Mouse (Mus musculus) hindbrain, embryonic 12.5 days (tissue): ENCODE results near the gene Zbtb38. TPM values are rescaled to one million over a fixed set of nuclear protein-coding genes. Genes with fewer than 3 reads are reported as not detected.

ENCODE experiments used
- ATAC-seq: fragments of 200-750 bp; cut with Nextera tagmentation; 2 replicates; pipeline ENCODE4 v1.8.0; 2017; ENCODE audit warnings: moderate TSS enrichment; ENCODE audit not compliant: low FRiP score
- H3K27ac ChIP-seq: fragments of 300-500 bp; sonication (generic); 2 replicates; pipeline ENCODE4 v1.5.1; 2016; ENCODE audit warnings: mild to moderate bottlenecking
- H3K27me3 ChIP-seq: fragments of 300-500 bp; sonication (generic); 2 replicates; pipeline ENCODE4 v1.6.1; 2016; ENCODE audit warnings: mild to moderate bottlenecking
- H3K36me3 ChIP-seq: fragments of 300-500 bp; sonication (generic); 2 replicates; pipeline ENCODE4 v1.6.1; 2016; ENCODE audit warnings: mild to moderate bottlenecking
- H3K4me1 ChIP-seq: fragments of 300-500 bp; sonication (generic); 2 replicates; pipeline ENCODE4 v1.6.1; 2016
- H3K4me2 ChIP-seq: fragments of 300-500 bp; sonication (generic); replicated peaks from 2 replicates; pipeline ENCODE4 v1.6.1; 2016; ENCODE audit warnings: mild to moderate bottlenecking
- H3K4me3 ChIP-seq: fragments of 300-500 bp; sonication (generic); 2 replicates; pipeline ENCODE4 v1.5.1; 2016; ENCODE audit warnings: mild to moderate bottlenecking
- H3K9ac ChIP-seq: fragments of 300-500 bp; sonication (generic); 2 replicates; pipeline ENCODE4 v1.6.1; 2016; ENCODE audit warnings: mild to moderate bottlenecking, moderate library complexity
- H3K9me3 ChIP-seq: fragments of 300-500 bp; sonication (generic); replicated peaks from 2 replicates; pipeline ENCODE4 v1.6.1; 2016; ENCODE audit warnings: mild to moderate bottlenecking
- WGBS: fragments of 180-500 bp; shearing (Covaris S2); methylation state at CpG from one replicate; pipeline ENCODE4 v1.1.7; 2016; 5-methylcytosine and 5-hydroxymethylcytosine counted together
- polyA plus RNA-seq: library from polyadenylated mRNA; unstranded; fragments of >200 nt; fragmentation: Nextera tagmentation; extraction: Ambion mirVana; gene quantifications from 2 replicates; pipeline ENCODE4 v1.2.1, GENCODE M21; 2016

Gene Zbtb38
- polyA plus RNA-seq, 1 experiment from 2014 or later: 18.0 TPM

DNA sequence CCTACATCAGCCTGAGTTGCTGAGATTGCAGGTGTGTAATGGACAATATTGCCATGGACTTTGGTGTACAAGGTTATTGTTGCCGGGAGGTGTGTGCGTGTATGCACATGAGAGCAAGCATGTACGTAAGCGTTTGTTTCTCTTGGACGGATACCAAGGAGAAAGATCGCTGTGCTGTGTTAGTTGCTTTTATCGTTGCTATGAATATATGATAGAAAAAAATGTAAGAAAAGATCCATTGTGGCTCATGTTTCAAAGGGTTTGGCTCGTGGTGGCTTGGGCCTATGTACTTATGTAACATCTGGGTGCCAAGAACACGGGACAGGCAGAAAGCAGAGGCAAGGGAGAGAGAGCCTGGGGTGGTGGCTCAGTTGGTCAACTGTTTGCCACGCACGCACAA, 3.1 kb upstream of the Zbtb38 start:
- H3K27ac ChIP-seq: no peak overlapping the region
- H3K36me3 ChIP-seq: no peaks in the 10 kb centered on the region
- 81% methylated on average over 11 of the region's 11 CpGs for WGBS
- H3K27me3 ChIP-seq: no peaks in the 10 kb centered on the region
- H3K9me3 ChIP-seq: no peaks in the 10 kb centered on the region
- H3K4me2 ChIP-seq: no peak overlapping the region
- no peak overlapping the region for H3K9ac ChIP-seq
- ATAC-seq: no peak
- H3K4me3 ChIP-seq: no peak overlapping the region
- H3K4me1 ChIP-seq: peaks cover 6% of the 10 kb centered on the region; the same call in 1 of the 2 replicates

- Histone ChIP-seq H3K27me3 (no peaks in the 10 kb centered on the region), H3K4me3 (no peak overlapping the region), H3K27ac (no peak overlapping the region), H3K4me1 (peaks cover 6% of the 10 kb centered on the region; the same call in 1 of the 2 replicates), H3K36me3 (no peaks in the 10 kb centered on the region), H3K4me2 (no peak overlapping the region), H3K9me3 (no peaks in the 10 kb centered on the region), H3K9ac (no peak overlapping the region)
- 63% methylated on average over 1 of the region's 1 CpGs for WGBS
- ATAC-seq: no peak
Observed at GRCm38 (mm10) chr9:96754625-96754969, 2.0 kb upstream of the Zbtb38 start.

DNA sequence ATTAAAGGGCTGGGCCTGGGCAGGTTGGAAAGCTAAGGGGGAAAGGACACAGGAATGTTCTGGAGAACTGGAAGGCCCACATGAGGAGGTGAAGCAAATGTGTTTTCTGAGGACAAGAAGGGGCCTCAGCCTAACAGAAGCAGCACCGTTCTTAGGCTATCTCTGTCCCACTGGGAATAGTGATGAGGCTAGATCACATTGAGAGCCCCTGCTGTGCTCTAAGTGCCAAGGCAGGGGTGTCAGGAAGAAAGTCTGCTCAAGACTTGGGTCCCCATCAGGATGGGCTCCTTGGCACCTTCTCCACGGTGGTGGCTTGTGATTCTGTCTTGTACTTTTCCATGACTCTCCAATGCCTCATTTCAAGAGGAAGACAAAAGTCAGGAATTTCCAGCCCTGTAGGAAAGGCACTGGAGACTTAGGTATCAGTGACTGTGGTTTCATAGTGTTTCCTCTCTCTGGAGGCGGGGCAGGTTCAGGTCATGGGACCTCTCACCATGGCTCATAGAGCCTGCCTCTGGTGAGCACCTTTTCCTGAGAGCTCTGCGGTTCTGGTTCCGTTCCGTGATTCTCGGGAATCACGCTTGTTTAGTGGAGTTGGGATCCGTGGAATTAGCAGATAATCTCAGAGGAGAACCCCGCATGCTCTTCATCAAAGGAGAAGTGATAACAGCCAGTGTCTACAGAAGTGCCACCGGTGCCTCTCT, 1.4 kb upstream of the Zbtb38 start:
- H3K4me1 ChIP-seq: peaks cover 6% of the 10 kb centered on the region; the same call in 1 of the 2 replicates
- H3K9ac ChIP-seq: no peak overlapping the region
- H3K4me3 ChIP-seq: no peak overlapping the region
- H3K4me2 ChIP-seq: no peak overlapping the region
- ATAC-seq: no peak
- H3K27me3 ChIP-seq: no peaks in the 10 kb centered on the region
- WGBS: 82% methylated on average over 11 of the region's 11 CpGs
- no peak overlapping the region for H3K27ac ChIP-seq
- no peaks in the 10 kb centered on the region for H3K9me3 ChIP-seq
- H3K36me3 ChIP-seq: no peaks in the 10 kb centered on the region

DNA sequence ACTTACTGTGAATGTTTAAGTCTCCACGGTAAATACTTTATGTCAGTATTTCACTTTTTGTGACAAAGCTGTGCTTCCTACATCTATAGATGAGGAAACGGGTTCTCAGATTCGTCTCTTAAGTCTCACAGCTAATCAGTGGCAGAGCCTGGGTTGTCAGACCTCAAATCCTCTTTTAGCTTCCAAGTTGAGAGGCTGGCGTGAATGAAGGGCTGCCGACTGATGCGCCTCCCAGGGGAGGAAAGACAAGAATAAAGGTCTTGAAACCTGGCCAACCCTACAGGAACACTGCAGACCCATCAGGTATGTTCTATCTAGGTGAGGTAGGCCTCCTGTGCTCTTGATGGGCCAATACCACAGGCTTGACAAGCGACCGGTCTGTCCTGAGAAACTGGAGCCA, 761 bp upstream of the Zbtb38 start:
- Histone ChIP-seq H3K4me3 (no peak overlapping the region), H3K9me3 (no peaks in the 10 kb centered on the region), H3K27ac (no peak overlapping the region), H3K36me3 (no peaks in the 10 kb centered on the region), H3K27me3 (no peaks in the 10 kb centered on the region), H3K4me1 (peaks cover 6% of the 10 kb centered on the region; the same call in 1 of the 2 replicates), H3K9ac (no peak overlapping the region), H3K4me2 (no peak overlapping the region)
- ATAC-seq: no peak
- 91% methylated on average over 8 of the region's 8 CpGs for WGBS

- Histone ChIP-seq H3K9me3 (no peaks in the 10 kb centered on the region), H3K4me2 (no peak overlapping the region), H3K36me3 (no peaks in the 10 kb centered on the region), H3K4me3 (no peak overlapping the region), H3K27ac (no peak overlapping the region), H3K27me3 (no peaks in the 10 kb centered on the region), H3K4me1 (peaks cover 6% of the 10 kb centered on the region; the same call in 1 of the 2 replicates), H3K9ac (no peak overlapping the region)
- no peak for ATAC-seq
- 88% methylated on average over 15 of the region's 15 CpGs for WGBS
Observed at GRCm38 (mm10) chr9:96751821-96752602, 619 bp downstream of the Zbtb38 start.

GRCm38 (mm10) chr9:96750636-96751035, 2.0 kb downstream of the Zbtb38 start:
- 97% methylated on average over 11 of the region's 11 CpGs for WGBS
- no peaks in the 10 kb centered on the region for H3K27me3 ChIP-seq
- no peak overlapping the region for H3K4me2 ChIP-seq
- H3K4me1 ChIP-seq: peaks cover 6% of the 10 kb centered on the region; the same call in 1 of the 2 replicates
- H3K9ac ChIP-seq: no peak overlapping the region
- H3K9me3 ChIP-seq: no peaks in the 10 kb centered on the region
- H3K36me3 ChIP-seq: no peaks in the 10 kb centered on the region
- no peak for ATAC-seq
- H3K4me3 ChIP-seq: no peak overlapping the region
- H3K27ac ChIP-seq: no peak overlapping the region

GRCm38 (mm10) chr9:96746527-96746926, 6.1 kb downstream of the Zbtb38 start:
- no peaks in the 10 kb centered on the region for H3K9me3 ChIP-seq
- H3K36me3 ChIP-seq: no peaks in the 10 kb centered on the region
- 94% methylated on average over 9 of the region's 9 CpGs for WGBS
- no peak overlapping the region for H3K9ac ChIP-seq
- no peak overlapping the region for H3K27ac ChIP-seq
- H3K4me3 ChIP-seq: no peak overlapping the region
- H3K27me3 ChIP-seq: no peaks in the 10 kb centered on the region
- H3K4me2 ChIP-seq: no peak overlapping the region
- no peak for ATAC-seq
- H3K4me1 ChIP-seq: no peaks in the 10 kb centered on the region

GRCm38 (mm10) chr9:96744909-96745308, 7.7 kb downstream of the Zbtb38 start:
- Histone ChIP-seq H3K27ac (no peak overlapping the region), H3K9me3 (no peaks in the 10 kb centered on the region), H3K4me1 (no peaks in the 10 kb centered on the region), H3K9ac (no peak overlapping the region), H3K4me2 (no peak overlapping the region), H3K36me3 (no peaks in the 10 kb centered on the region), H3K4me3 (no peak overlapping the region), H3K27me3 (no peaks in the 10 kb centered on the region)
- no peak for ATAC-seq
- 85% methylated on average over 2 of the region's 2 CpGs for WGBS

DNA sequence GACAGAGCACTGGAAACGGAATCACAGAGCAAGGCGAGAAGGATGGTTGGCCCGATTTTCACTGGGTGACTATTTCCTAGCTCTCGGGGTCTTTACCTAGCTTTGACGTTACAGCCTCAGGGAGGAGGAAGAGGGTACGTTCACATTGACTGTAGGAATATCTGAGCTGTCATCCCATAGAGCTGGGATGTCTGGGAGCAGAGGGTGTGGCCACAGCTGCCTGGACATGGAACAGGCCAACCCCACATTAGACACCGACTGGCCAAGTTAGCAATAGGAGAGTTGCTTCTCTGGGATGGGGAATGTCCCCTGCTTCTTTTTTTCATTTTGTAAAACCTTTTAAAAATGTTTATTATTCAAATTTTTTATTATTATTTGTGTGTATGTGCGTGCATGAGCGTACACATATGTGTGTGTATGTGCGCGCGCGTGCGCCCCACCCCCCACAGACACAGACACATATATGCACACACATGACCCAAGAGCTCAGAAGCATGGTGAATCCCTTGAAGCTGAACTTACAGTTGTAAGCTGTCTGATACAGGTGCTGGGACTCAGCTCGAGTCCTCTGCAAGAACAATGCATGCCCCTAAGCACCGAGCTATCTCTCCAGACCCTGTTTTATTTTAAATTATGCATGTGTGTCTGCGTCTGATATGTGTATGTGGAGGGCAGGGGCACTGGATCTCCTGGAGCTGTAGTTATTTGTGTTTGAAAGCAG, 11.1 kb downstream of the Zbtb38 start:
- no peak overlapping the region for H3K4me2 ChIP-seq

DNA sequence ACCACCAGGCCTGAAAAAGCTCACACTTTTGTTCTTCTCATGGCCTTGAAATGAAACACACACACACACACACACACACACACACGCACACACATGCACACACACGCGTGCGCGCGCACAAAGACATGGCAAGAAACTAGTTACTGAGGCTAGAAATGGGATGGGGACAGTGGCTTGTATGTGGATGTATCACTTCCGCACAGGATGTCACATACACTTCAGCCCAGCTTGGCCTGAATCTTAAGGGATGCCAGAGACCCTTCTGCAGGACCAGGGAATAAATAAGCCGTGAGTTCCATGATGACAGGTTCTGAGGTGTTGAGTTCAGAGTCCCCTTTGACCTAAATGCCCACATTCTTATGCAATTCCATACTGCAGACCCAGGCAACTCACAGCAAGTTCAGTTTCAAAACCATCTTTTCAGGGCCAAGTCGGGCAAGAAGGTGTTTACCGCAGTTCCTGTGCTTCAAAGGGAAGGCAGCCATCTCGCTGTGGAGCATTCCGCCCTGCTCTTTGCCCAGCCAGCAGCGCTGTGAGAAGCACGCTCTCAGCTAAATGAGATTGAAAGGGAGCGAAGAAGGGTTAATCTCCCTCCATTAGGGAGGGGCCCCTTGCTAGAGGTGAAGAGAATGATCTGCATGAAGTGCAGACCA, 11.8 kb downstream of the Zbtb38 start:
- no peak for ATAC-seq
- no peaks in the 10 kb centered on the region for H3K9me3 ChIP-seq
- H3K4me1 ChIP-seq: peaks cover 1% of the 10 kb centered on the region; the same call in 1 of the 2 replicates
- no peaks in the 10 kb centered on the region for H3K36me3 ChIP-seq
- H3K9ac ChIP-seq: no peak overlapping the region
- H3K4me2 ChIP-seq: no peak overlapping the region
- 73% methylated on average over 15 of the region's 15 CpGs for WGBS
- no peaks in the 10 kb centered on the region for H3K27me3 ChIP-seq
- no peak overlapping the region for H3K4me3 ChIP-seq
- no peak overlapping the region for H3K27ac ChIP-seq

More for the DNA sequence above, 11.1 kb downstream of the Zbtb38 start:
- Histone ChIP-seq H3K27ac (no peak overlapping the region), H3K27me3 (no peaks in the 10 kb centered on the region), H3K36me3 (no peaks in the 10 kb centered on the region), H3K4me1 (no peaks in the 10 kb centered on the region), H3K4me3 (no peak overlapping the region), H3K9me3 (no peaks in the 10 kb centered on the region), H3K9ac (no peak overlapping the region)
- ATAC-seq: no peak
- WGBS: 82% methylated on average over 17 of the region's 17 CpGs

- Histone ChIP-seq H3K4me2 (no peak overlapping the region), H3K27ac (no peak overlapping the region), H3K4me3 (no peak overlapping the region), H3K27me3 (no peaks in the 10 kb centered on the region), H3K9me3 (no peaks in the 10 kb centered on the region), H3K9ac (no peak overlapping the region), H3K4me1 (peaks cover 3% of the 10 kb centered on the region; the same call in 1 of the 2 replicates), H3K36me3 (no peaks in the 10 kb centered on the region)
- ATAC-seq: no peak
- WGBS: 89% methylated on average over 22 of the region's 22 CpGs
Observed at GRCm38 (mm10) chr9:96739808-96740711, 12.6 kb downstream of the Zbtb38 start.
